Mouse (Mus musculus) G1E (cell line): ENCODE results near the gene Gsto2.

Experiments
- CTCF ChIP-seq: IDR thresholded peaks from 2 replicates; pipeline ENCODE4 v1.5.1; 2012; ENCODE audit warnings: low read depth, low read length, inconsistent platforms, mixed read lengths
- GATA1 ChIP-seq: IDR thresholded peaks from 2 replicates; pipeline ENCODE4 v1.6.1; 2012; ENCODE audit warnings: borderline replicate concordance, low read length, inconsistent platforms, mixed read lengths

GRCm38 (mm10) chr19:47919126-47919965 is 54.0 kb downstream of the Gsto2 start, which contains the start of the genes Cfap43 and Itprip:
- TF ChIP-seq CTCF: no peak
- TF ChIP-seq GATA1: no peak
